Mouse (Mus musculus): ENCODE measurements around the gene Ubxn1.
A peak's percentile ranks its signal among the peaks of the same experiment; 100 is the strongest.
"Not testable (repeated sequence)": the region's sequence is repeated elsewhere in the genome, so short reads cannot be mapped to it uniquely, and the experiment has no call there.

The Ubxn1 gene

DNA sequence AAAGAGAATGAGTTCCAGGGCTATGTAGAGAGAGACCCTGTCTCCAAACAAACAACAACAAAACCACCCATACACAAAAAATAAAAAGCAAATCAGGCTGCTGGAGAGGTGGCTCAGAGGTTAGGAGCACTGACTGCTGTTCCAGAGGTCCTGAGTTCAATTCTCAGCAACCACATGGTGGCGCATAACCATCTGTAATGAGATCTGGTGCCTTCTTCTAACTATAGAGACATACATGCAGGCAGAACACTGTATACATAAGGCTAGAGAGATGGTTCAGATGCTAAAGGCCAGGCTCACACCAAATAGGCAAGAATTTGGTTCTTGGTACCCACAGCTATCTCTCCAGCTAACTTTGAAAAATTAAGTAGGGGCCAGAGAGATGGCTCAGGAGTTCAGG, 12.3 kb upstream of the Ubxn1 start:
- no peak for DNase-seq

DNA sequence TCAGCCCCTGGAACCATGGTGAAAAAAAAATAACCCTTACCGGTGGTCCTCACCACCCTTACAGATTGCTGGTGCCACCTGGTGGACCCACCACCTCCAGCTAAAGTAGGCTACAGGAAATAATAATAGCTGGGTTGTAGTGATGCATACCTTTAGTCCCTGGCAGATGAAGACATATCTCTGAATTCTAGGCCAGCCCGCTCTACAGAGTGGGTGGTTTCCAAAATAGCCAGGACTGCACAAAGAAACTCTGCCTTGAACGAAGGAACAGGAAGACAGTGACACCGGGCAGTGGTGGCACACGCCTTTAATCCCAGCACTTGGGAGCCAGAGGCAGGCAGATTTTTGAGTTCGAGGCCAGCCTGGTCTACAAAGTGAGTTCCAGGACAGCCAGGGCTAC, 7.0 kb upstream of the Ubxn1 start:
- no peak for DNase-seq

DNA sequence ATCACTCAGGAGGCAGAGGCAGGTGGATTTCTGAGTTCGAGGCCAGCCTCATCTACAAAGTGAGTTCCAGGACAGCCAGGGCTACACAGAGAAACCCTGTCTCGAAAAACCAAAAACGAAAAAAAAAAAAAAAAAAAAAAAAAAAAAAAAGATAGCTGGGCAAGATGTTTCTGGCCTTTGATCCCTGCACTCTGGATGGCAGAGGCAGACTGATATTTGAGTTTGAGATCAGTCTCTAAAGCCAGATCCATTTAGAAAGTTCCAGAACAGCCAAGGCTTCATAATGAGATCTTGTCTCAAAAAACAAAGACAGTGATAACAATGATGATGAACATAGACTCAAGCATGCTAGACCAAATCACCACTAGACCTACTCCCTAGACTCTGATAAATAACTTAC, 915 bp upstream of the Ubxn1 start:
- DNase-seq, result not testable (repeated sequence)

DNA sequence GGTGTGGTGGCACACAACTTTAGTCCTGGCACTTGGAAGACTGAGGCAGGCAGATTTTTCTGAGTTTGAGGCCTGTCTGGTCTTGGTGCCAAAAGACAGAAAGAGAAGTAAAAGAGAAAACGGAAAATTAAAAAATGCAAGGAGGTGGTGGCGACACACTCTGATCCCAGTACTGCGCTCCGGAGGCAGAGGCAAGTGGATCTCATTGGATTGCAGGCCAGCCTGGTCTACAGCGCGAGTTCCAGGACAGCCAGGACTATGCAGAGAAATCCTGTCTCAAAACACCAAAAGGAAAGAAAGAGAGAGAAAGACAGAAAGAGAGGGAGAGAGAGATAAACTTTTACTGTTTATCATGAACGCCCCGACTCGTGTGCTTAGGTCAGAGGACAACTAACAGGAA, 458 bp upstream of the Ubxn1 start:
- DNase-seq, result no peak

DNA sequence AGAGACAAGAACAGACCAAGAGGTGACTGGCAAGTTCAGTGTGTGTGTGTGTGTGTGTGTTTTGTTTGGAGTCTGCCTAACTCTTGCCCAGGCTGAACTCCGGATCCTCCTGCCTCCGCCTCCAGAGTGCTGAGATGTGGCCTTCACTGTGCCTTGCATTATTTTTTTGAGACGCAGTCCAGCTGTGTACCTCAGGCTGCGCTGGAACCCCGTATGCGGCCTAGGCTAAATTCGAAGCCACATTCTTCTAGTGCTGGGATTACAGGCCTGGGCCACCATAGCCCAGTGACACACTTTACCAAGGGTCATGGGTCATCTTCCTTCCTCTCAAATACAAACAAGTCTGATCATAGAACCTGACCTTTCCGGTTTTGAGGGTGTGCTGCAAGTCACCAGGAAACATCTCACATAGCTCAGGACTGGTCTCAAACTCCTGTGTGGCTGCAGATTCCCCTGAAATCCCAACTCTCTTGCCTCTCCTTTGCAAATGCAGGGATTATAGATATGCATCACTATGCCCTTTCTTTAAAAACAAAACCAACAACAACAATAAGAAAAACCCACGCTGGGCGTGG, 1.1 kb downstream of the Ubxn1 start:
- DNase-seq, result no peak

DNA sequence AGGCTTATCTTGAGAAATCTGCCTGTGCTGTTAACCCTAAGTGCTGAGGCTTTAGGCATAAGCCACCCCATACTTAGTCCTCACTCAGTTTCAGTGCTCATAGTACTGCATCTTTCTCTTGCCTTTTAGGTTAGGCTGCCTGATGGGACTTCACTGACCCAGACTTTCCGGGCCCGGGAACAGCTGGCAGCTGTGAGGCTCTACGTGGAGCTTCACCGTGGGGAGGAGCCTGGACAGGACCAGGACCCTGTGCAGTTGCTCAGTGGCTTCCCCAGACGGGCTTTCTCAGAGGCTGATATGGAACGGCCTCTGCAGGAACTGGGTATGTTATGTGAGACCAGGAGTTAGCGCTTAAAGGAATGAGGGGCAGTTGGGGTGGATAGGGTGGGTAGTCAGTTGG, 3.7 kb downstream of the Ubxn1 start:
- DNase-seq, result no peak

DNA sequence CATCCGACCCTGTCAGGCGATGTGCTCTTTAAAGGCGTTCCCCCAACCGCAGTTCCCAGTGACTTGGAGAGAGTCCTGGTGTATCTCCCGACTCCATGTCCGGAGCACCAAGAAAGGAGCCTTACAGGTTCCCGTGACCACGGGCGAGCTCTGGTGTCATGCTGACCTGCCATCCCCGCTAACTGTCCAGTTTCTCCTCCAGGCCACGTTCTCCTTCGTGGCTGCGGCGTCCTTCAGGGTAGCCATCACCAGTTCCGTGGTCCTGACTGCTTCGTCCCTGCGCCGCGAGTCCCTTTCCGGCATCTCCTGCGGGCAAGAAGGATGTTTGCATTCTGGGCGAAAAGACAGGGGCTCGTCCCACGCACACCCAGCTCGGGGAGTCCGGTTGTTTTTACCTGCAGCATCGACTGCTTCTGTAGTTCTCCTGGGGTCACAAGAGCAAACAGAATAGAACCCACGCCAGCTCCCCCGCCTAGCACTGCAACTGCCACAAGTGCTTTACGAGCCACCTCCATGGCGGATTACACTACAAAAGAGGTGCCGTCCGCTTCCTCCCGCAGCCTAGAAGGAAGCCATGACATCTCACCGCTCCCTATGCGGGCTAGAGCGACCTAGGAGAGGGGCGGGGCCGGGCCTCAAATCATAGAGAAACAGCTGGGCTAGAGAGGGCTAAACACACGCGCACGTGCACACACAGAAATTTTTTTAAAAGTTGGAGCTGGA, 9.2 kb downstream of the Ubxn1 start, which contains the start of gene Uqcc3:
Gene Uqcc3 (minus strand): TSS at position 613 of the 723 bp plus-strand sequence.
- peak; percentile 86 for DNase-seq

DNA sequence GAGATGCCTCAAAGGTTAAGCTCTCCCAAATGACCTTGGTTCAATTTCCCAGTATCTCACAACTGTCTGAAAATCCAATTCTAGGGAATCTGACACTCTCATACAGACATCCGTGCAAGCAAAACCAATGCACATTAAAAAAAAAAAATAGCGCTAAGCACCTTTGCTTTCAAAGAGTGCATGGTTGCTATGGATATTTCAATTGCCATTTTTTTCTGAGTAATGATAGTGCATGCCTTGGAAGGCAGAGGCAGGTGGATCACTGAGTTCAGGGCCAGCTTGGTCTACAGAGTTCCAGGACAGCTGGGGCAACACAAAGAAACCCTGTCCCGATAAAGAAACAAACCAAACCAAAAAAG, 9.7 kb downstream of the Ubxn1 start:
- DNase-seq, result no peak

DNA sequence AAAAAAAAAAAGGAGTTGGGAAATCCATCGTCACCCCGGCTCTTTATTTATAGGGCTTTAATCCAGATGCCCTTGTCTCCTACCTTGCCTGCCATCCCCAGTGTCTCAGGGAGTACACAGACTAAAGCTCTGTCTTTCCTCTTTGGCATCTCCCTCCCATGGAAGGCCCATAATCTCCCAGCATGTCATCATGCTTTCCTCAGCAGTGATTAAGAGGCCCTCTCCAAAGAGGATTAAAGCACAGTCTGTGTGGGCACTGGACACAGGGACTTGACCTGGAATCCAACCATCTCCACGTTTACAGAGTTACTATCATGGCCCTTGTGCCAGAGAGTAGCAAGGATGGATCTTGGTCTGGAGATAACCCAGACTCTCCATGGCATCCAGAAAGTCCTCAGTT, 12.3 kb downstream of the Ubxn1 start, which contains the start of the genes Lbhd1 and Gm49403:
Gene Lbhd1 (plus strand): TSS at position 117 of the 400 bp plus-strand sequence.
Gene Gm49403 (plus strand): TSS at position 315 of the 400 bp plus-strand sequence.
- DNase-seq, result no peak

DNA sequence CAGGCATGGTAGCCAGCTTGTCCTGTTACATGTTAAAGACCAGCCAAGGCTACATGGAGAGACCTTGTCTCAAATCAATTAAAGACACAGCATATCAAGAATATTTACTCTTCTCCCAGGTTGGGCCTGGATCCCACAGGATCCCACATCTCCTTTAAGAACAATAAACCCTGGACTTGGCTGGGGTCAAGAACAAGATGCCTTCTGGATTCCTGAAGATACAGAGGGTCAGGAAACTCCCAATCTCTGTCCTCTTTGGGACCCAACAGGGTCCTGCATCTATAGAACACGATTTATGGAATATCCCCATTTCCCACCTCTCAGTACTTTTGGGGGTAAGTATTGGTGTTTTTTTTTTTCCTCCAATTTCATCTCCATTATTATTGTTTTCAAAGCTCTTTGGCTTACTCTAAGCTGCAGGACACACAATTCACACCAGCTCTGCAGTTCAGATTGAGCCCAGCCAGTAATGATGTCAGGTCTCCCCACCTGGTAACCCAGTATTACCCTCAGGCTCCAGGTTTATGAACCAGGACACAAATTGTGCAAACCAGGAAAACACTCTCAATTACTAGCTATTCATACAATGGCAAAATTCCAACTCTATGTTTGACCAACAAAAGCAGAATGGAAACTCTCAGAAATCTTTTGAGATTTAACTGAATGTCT, 15.8 kb downstream of the Ubxn1 start:
- no peak for DNase-seq

DNA sequence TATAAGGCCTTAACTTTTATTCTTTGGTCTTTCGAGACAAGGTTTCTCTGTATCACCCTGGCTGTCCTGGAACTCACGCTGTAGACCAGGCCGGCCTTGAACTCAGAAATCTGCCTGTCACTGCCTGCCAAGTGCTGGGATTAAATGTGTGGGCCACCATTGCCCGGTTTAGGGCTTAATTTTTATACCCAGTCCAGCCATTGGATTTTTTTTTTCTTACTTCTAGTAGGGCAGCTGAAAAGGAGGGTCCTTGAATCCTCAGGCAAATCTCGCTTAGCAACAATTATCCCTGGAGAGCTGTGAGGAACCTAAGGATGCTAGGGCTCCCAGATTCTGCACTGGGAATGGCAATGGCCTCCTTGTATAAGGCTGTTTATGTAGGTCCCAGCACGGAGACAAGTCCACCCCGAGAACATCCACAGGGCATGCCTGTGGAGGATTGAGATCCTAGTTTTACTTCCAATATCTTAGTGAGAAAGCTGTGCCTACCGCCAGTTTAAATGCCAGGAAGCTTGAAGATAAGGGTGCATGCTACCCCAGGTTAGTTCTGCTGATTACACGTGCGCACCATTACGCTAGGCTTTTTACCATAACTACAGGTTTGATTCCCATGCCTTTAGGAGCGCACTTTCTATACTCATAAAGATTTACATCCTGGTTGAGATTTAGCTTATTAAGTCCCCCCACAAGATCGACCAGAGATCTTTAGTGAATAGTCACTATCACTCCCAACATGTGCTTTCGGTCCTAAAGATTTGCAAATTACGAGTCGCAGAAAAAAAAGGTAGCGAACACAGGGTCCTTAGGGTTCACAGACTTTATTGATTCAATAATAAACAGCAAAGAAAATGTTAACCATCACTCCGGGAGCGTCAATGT, 16.5 kb downstream of the Ubxn1 start:
- no peak for DNase-seq

DNA sequence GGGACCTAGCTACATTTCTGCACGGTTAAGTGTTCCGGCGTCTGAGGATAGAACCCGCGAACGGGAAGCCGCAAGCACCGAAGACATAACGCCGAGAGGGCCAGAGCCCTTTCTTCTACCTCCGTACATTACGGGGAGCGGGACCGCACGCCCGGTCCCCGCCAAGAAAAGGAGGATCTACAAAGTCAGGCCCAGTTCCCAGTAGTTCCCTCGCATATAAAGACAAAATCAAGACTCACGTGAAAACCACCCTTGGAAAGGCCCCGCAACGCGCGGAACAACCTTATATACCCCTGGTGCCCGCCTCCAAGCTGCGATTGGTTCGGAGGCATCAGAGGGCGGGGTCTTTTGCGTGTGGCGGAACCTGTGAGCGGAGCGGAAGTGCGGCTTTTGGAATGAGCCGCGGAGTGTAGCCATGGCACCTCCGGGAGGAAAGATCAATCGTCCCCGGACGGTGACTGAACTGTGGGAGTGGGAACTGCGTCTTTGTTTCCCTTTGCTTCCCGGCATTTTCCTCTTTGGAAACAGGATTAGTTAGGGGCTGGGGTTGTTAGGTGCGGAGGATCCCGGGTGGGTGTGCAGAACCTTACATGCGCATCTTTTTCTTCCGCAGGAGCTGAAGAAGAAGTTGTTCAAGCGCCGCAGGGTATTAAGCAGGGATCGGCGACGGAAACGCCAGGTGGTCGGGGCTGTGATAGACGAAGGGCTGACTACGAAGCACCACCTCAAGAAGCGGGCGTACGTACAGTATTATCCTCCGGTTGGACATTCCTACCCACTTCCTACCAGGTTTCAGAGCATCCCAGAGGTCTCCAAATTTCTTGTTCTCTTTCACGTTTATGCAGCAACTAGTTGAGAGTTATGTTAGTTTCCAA, 17.5 kb downstream of the Ubxn1 start, which contains the start of the genes 1810009A15Rik and Gm49416:
Gene 1810009A15Rik (plus strand): TSS at position 343 of the 875 bp plus-strand sequence.
Gene Gm49416 (plus strand): TSS at position 416 of the 875 bp plus-strand sequence.
- DNase-seq, result peak; percentile 91

DNA sequence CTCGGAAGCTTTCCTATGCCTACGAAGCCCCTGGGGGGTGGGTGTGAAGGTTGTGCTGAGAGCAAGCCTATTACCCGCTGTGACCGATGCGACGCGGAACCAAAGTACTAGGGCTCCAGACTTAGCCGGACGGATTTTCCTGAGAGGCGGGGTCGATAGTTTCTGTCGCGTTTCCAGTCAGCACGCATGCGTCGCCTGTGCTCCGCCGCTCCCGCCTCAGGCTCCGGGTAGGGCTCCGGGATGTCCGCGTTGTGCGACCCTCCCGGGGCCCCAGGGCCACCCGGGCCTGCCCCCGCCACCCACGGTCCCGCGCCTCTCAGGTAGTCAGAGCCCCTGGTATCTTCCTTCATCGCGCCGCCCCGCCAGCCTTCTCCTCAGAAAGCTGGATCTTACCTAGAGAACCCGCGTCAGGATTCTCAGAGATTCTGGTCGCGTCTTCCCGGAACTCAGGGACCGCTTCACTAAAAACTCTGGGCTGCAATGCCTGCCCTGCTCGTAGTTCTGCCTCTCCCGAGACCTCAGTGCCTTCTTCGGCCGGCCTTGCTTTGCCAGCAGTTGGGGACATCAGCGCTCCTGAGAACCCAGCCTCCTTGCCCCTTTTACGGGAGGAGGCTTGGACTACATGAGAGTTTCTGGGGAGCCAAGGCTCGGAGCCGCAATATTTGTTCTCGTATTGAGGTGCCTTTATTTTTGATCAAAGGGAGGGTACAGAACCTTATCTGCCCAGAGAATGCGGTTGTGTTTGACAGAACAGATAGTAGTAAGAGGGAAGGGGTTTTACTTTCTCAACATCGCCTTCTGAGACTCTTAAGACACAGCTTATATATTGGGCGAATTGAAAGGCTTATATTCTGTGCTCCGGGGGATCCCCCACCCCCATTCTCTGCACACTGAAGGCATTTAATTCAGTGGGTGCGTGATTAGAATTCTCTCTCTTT, 21.8 kb downstream of the Ubxn1 start, which contains the start of gene Ints5:
Gene Ints5 (plus strand): TSS at position 177 of the 938 bp plus-strand sequence.
- peak; percentile 82 for DNase-seq

DNA sequence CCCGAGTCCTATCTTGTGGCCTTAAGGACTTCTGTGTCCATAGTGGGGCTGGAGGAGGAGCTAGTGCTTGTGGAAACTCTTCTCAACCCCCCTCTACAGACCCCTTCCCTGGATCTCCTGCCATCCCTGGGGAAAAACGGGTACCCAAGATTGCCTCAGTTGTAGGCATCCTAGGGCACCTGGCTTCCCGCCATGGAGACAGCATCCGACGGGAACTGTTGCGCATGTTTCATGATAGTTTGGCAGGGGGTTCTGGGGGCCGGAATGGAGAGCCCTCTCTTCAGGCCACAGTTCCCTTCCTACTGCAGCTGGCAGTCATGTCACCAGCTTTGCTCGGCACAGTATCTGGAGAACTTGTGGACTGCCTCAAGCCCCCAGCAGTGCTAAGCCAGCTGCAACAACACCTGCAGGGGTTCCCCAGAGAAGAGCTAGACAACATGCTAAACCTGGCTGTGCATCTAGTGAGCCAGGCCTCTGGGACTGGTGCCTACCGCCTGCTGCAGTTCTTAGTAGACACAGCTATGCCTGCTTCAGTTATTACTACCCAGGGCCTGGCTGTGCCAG, 24.2 kb downstream of the Ubxn1 start:
- DNase-seq, result no peak

DNA sequence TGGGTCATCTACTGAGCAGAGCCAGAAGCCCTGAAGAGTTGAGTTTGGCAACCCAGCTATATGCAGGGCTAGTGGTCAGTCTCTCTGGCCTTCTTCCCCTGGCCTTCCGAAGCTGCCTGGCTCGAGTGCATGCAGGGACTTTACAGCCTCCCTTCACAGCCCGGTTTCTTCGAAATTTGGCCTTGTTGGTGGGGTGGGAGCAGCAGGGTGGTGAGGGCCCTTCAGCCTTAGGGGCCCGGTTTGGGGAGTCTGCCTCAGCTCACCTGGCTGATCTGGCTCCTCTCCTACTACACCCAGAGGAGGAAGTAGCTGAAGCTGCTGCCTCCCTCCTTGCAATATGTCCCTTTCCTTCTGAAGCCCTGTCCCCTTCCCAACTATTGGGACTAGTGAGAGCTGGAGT, 24.9 kb downstream of the Ubxn1 start:
- not testable (repeated sequence) for DNase-seq

DNA sequence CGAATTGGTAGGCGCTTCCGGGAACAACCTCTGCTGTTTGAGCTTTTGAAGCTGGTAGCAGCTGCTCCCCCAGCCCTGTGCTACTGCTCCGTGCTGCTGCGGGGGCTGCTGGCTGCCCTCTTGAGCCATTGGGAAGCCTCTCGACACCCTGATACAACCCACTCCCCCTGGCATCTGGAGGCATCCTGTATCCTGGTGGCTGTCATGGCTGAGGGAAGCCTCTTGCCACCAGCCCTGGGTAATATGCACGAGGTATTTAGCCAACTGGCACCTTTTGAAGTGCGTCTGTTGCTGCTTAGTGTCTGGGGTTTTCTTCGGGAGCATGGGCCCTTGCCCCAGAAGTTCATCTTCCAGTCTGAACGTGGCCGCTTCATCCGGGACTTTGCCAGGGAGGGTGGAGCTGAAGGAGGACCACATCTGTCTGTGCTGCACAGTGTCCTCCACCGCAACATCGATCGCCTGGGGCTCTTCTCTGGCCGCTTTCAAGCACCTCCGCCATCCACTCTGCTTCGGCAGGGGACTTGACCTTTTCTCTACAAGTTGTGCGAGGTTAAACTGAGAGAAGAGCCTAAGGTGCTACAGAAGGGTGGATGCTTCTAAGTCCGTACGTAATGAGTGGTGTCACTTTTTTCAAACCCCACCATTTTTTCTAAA, 26.0 kb downstream of the Ubxn1 start:
- DNase-seq, result peak; percentile 46

DNA sequence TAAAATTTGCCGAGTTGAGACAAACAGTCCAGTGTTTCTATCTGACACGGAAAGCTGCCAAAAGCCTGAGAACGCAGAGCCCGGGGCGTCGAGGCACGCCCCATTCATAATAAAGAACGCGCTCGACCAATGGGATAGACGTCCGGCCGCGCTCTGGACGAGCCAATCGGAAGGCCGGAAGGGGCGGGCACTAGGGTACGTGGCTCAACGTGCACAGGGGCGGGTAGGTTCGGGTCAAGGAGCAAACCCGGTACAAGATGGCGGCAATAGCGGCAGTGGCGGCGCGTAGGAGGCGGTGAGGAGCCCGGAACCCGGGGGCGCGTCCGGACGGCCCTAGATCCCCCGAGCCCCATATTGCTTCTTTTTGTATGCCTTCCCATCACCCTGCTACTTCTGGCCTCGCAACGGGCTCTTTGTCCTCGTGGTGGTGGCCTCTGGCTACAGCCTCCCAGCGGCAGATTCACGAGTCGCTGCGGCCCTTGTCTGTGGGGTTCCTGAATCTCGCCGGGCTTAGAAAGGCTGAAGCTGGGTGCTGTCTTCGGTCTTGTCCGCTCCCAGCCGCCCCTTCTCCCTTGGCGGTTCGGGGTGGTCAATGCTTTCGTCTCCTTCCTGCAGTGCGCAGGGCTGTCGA, 26.7 kb downstream of the Ubxn1 start, which contains the start of gene Ganab:
Gene Ganab (plus strand): TSS at position 207 of the 631 bp plus-strand sequence.
- DNase-seq, result peak; percentile 93

DNA sequence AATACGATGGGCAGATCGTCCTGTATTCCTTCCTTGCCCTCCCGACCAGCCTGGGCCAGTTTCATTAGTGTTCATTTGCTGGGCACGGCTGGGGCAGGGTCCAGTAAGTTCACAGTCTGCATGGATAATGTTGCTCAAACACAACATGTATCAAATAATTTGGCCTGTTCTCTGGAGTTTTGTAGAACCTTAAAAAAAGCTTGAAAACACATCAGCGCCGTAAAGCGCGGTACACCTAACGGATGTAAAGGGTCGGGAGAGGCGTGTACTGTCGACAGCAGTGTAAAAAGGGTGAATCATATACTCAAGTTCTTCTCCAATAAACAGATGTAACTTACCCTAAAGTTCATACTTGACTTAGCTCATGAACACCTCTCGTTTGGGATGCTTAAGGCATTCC, 27.3 kb downstream of the Ubxn1 start:
- no peak for DNase-seq

DNA sequence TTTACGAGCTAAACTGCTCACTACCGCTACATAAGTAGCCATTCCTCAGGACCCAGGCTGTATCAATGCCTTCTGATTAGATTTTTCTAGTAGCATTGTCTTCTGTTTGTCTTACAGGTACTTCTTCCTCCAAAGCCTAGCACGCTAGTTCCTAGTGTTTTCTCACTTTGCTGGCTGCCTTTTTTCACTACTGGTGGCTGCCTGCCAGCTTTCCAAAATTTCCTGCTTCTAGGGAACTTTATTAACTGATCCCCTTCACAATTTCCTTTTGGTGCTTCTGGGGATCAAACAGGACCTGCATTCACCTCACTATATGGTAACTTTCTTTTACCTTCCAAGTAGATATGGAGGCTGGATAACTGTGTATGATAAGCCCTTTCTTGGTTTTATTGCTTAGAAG, 27.8 kb downstream of the Ubxn1 start:
- DNase-seq, result no peak
